Mouse (Mus musculus): ENCODE results near the gene Saa4.
"Not testable (repeated sequence)": the region's sequence is repeated elsewhere in the genome, so short reads cannot be mapped to it uniquely, and the experiment has no call there.

Gene Saa4

GRCm38 (mm10) chr7:46732458-46732857 is at the start of gene Saa4:
Gene Saa4, minus strand, starts transcription at chr7:46732603.
- DNase-seq (ENCODE audit: low spot score) = no peak

- no peak for DNase-seq (ENCODE audit: low spot score)
Observed at GRCm38 (mm10) chr7:46770706-46771105, 38.3 kb upstream of the Saa4 start.

- no peak for DNase-seq (ENCODE audit: low spot score)
Observed at GRCm38 (mm10) chr7:46768451-46768850, 36.0 kb upstream of the Saa4 start.

GRCm38 (mm10) chr7:46767371-46767770 is 35.0 kb upstream of the Saa4 start:
- no peak for DNase-seq (ENCODE audit: low spot score)

- DNase-seq (ENCODE audit: low spot score) = no peak
Observed at GRCm38 (mm10) chr7:46764672-46765071, 32.3 kb upstream of the Saa4 start.

GRCm38 (mm10) chr7:46762601-46763000 is 30.2 kb upstream of the Saa4 start:
- no peak for DNase-seq (ENCODE audit: low spot score)

- no peak for DNase-seq (ENCODE audit: low spot score)
Observed at GRCm38 (mm10) chr7:46761049-46761795, 28.8 kb upstream of the Saa4 start.

- no peak for DNase-seq (ENCODE audit: low spot score)
Observed at GRCm38 (mm10) chr7:46751490-46751889, 19.1 kb upstream of the Saa4 start, which contains the start of gene Saa2. Gene Saa2, plus strand, starts transcription at chr7:46751790.

- DNase-seq (ENCODE audit: low spot score) = no peak
Observed at GRCm38 (mm10) chr7:46748459-46748858, 16.1 kb upstream of the Saa4 start.

- no peak for DNase-seq (ENCODE audit: low spot score)
Observed at GRCm38 (mm10) chr7:46746381-46746780, 14.0 kb upstream of the Saa4 start.

- DNase-seq (ENCODE audit: low spot score) = no peak
Observed at GRCm38 (mm10) chr7:46745816-46746215, 13.4 kb upstream of the Saa4 start.

- not testable (repeated sequence) for DNase-seq (ENCODE audit: low spot score)
Observed at GRCm38 (mm10) chr7:46742880-46743279, 10.5 kb upstream of the Saa4 start, which contains the start of gene Saa1. Gene Saa1, minus strand, starts transcription at chr7:46742980.

- DNase-seq (ENCODE audit: low spot score) = not testable (repeated sequence)
Observed at GRCm38 (mm10) chr7:46740041-46740440, 7.6 kb upstream of the Saa4 start.

- DNase-seq (ENCODE audit: low spot score) = no peak
Observed at GRCm38 (mm10) chr7:46738561-46739460, 6.4 kb upstream of the Saa4 start.

GRCm38 (mm10) chr7:46734983-46735382 is 2.6 kb upstream of the Saa4 start:
- no peak for DNase-seq (ENCODE audit: low spot score)

GRCm38 (mm10) chr7:46727584-46727983 is 4.8 kb downstream of the Saa4 start:
- no peak for DNase-seq (ENCODE audit: low spot score)

- no peak for DNase-seq (ENCODE audit: low spot score)
Observed at GRCm38 (mm10) chr7:46724396-46724795, 8.0 kb downstream of the Saa4 start.

- DNase-seq (ENCODE audit: low spot score) = no peak
Observed at GRCm38 (mm10) chr7:46723849-46724248, 8.6 kb downstream of the Saa4 start.

- no peak for DNase-seq (ENCODE audit: low spot score)
Observed at GRCm38 (mm10) chr7:46723354-46723753, 9.0 kb downstream of the Saa4 start.

GRCm38 (mm10) chr7:46720460-46720859 is 11.9 kb downstream of the Saa4 start:
- no peak for DNase-seq (ENCODE audit: low spot score)

- DNase-seq (ENCODE audit: low spot score) = no peak
Observed at GRCm38 (mm10) chr7:46719526-46719925, 12.9 kb downstream of the Saa4 start.

GRCm38 (mm10) chr7:46718591-46719270 is 13.7 kb downstream of the Saa4 start:
- no peak for DNase-seq (ENCODE audit: low spot score)

All from urinary bladder, postnatal 10 days (tissue).